Mouse (Mus musculus) bone marrow macrophage, adult 2 months (primary cell): ENCODE data around the gene Astn1.

Experiments used
- CTCF ChIP-seq: IDR thresholded peaks from 2 replicates; pipeline ENCODE4 v1.5.1; 2012; ENCODE audit warnings: low read depth, mild to moderate bottlenecking, low read length, moderate library complexity
- POLR2A ChIP-seq: IDR thresholded peaks from 2 replicates; pipeline ENCODE4 v1.6.1; 2012; ENCODE audit warnings: mild to moderate bottlenecking, low read depth, low read length, borderline replicate concordance

DNA sequence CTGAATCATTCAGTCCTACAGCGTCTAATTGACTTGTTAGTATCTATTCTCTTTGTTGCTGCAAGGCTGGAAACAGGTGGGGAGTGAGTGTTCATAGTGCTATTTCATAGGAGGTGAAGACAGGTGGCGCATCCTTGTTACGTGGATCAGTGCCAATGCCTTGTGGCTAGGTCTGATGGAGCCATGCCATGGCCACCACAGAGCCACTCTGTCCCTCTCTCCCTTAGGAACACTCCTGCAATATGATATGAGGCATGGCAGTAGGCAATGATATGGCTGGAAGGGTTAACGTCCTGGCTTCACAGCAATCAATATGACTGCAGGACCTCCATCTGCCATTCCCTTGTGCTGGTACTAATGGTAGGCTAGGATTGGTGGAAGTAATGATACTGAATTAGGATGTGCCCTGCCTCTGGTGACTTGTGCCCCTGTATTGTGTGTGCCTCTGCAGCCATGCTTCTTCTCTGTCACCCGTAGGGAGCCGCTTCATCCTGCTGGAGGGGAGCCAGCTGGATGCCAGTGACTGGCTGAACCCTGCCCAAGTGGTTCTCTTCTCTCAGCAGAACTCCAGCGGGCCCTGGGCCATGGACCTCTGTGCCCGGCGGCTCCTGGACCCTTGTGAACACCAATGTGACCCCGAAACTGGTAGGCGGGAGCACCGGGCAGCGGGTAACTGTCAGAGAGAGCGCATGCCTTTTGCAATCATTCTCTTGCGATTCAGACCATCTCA is 148.6 kb downstream of the Astn1 start:
- TF ChIP-seq CTCF, result no peak
- TF ChIP-seq POLR2A, result no peak
